Mouse (Mus musculus) NIH3T3 (cell line): ENCODE measurements around the gene Chrna9.
A peak's percentile ranks its signal among the peaks of the same experiment; 100 is the strongest.
"Not testable (repeated sequence)": the region's sequence is repeated elsewhere in the genome, so short reads cannot be mapped to it uniquely, and the experiment has no call there.

Experiments
- DNase-seq: peaks from one replicate; pipeline ENCODE4 v3.0.0-alpha.2; 2012; ENCODE audit warnings: low read depth

Gene Chrna9

DNA sequence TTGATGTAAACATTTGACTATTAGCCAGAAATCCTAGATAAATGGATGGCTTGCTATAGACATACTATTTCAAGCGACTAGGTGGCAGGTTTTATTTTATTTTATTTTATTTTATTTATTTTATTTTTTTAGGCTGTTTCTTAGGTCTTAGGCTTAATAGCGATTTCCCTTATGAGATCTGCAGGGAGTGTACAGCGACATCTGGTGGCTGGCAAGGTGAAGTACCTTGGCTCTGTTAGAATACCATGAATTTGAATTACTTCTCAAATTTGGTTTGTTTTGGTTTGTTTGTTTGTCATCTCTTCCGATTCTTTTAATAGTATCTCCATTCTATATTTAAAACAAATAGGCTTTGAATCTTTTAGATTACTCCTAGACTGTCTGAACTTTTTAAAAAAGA is 23.9 kb downstream of the Chrna9 start:
- DNase-seq, result peak; percentile 85

DNA sequence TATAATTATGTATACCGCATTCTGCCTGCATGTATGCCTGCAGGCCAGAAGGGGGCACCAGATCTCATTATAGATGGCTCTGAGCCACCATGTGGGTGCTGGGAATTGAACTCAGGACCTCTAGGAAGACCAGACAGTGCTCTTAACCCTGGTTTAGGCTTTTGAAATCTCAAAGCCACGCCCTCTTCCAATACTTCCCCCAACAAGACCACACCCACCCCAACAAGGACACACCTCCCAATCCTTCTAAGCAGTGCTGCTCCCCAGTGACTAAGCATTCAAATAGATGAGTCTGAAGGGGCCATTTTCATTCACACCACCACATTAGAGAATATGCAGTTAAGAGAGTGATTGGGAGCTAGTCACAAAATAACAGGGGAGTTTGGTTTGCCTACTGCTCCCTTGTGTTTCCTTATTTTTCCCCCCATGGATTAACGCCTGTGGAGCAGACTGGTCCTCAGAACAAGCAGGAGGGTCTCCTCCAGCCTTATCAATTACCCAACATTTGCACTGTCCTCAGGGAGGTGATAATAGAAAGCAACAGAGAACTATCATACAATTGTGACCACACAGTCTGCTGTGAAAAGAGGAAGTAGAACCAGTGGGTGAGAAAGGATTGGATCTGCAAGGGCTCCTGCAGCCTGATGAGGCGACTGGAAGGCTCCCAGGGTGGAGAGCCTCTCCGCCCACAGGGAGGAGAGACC is 25.3 kb downstream of the Chrna9 start:
- DNase-seq, result no peak

DNA sequence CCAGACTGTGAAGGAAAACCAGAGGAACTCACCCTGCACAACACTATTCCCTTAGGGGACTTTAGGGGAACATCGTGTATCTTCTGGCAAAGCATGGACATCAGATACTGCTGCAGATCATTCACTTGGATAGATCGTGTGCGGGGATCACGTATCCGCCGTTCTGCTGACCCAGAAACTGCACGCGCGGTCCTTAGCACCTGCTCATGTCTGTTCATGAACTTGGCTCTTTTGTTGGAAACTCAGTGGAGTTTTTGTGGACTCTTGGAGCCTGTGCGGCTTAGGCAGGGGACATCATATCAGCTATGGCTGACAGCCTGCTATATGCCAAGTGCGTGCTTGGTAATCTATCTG is 25.9 kb downstream of the Chrna9 start:
- no peak for DNase-seq

DNA sequence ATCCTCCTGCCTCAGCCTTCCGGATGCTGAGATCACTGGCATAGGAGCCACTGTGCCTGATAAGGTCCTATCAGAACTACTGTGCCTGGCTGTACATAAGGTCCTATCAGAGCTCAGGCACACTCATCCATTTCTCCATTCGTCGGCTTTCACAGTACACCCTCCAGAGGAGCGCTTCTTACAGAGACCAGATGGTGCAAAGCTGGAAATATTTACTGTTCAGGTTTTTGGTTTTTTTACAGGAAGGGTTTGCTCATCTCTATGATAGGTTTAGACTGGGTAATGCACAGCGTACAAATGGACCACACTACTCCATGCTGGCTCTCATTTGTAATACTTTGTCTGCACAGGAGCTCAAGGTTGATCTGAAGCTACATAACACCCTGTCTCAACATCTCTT is 28.6 kb downstream of the Chrna9 start:
- DNase-seq, result no peak

DNA sequence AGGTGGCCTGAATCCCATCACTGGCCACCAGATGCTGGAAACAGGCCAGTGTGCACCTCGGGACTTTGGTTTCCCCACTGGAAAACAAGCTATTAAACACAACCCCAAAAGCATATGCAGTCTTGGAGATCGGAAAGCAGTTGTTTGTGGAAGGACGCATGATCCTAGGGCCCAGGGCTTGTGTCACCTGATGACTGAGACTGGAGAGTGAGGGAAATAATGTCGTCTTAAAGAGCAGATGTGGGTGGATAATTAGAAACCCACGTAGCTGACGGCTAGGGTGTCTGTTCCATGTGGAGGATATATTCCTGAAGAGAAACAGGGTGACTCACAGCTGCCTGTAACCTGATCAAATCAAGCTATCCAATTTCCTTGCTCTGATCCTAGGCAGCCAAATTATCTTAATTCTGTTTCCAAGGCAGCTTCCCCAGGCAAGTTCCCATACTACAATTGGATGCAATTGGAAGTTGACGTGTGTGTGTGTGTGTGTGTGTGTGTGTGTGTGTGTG is 31.1 kb downstream of the Chrna9 start:
- peak; percentile 48 for DNase-seq

DNA sequence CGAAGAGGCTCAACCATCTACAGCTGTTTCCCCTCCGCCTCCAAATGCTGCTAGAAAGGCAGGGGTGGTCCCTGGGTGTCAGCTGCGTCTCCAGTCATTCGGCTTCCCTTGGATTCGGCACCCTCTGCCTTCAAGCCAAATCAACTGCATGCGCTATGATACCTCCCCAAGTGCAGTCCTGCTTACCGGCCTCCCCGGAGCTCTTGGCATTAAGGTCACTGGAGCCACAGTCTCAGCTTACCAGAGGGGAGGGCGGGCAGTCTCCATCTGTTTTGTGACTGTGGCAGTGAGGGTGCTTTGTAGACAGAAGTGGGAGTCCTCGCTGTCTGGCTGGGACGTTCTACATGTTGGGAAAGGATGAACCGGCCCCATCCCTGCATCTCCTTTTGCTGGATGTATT is 32.4 kb downstream of the Chrna9 start:
- no peak for DNase-seq

DNA sequence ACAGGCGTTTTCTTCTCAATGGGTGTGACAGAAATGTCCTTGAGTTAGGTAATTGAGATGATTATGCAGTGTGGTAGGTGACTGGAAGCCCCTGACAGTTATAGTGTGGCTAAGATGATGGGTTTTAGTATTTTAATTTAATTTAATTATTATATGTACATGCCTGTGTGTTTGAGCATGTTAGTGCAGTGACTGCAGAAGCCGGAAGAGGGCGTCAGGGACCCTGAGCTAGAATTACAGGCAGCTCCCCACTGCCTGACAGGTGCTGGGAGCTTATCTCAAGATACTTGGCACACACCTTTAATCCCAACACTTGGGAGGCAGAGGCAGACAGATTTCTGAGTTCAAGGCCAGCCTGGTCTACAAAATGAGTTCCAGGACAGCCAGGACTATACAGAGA is 33.3 kb downstream of the Chrna9 start:
- no peak for DNase-seq

DNA sequence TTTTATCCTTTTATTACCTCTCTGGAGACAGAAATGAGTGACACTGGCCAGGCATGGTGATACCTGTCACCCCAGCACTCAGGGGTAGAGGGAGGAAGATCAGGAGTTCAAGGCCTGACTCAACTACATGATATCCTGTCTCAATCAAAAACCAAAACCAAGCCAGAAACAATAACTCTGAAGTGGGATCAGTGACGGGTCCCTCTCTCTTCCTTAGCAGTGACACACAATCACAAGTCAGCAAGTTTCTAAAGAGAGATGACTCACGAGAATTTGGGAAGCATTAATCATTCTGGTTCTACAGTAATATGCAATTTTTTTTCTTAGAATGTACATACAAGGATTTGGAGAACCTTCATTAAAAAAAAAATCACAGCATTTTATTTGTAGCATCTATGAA is 38.5 kb downstream of the Chrna9 start:
- peak; percentile 71 for DNase-seq

DNA sequence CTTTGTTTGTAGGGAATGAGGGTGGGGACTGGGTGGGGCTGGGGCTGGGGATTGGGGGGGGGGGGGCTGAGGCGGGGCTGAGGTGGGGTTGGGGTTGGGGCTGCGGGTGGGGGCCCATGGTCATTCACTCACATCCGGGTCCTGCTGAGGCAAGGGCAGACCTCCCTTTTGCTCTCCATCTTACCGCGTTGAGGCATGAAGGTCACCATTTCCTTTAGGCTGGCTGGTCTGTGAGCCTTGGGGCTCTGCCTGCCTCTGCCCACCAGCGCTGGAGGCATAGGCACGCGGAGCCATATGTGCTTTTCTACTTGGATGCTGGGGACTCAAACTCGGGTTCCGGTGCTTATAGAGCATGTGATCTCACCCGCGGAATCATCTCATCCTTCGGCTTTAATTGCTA is 41.0 kb downstream of the Chrna9 start:
- no peak for DNase-seq

DNA sequence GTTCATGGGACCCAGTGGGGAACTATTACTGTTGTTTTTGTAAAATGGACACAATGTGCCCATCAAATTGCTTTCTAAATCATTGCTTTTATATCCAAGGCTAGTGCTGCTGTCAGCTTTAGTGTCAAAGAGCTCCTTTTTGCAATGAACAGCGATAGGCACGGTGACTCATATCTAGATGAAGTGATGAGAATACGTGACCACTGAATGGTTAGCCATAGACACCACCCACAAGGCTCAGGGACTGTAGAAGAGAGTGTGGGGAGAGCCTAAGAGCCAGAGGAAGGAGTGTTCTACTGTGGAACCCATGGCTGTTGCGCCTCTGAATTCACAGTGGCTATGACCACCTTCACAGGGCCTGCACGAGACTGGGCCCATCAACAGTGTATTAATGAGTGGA is 51.7 kb downstream of the Chrna9 start:
- DNase-seq, result no peak

DNA sequence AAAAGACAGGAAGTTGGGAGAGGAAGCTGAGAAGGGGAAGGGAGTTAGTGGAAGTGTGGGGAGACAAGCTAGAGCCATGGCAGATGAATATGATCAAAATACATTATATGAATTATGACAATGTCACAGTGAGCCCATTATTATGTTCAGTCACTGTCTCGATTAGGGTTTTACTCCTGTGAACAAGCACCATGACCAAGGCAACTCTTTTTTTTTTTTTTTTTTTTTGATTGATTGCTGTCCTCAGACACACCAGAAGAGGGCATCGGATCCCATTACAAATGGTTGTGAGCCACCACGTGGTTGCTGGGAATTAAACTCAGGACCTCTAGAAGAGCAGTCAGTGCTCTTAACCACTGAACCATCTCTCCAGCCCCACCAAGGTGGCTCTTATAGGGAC is 52.3 kb downstream of the Chrna9 start:
- not testable (repeated sequence) for DNase-seq

DNA sequence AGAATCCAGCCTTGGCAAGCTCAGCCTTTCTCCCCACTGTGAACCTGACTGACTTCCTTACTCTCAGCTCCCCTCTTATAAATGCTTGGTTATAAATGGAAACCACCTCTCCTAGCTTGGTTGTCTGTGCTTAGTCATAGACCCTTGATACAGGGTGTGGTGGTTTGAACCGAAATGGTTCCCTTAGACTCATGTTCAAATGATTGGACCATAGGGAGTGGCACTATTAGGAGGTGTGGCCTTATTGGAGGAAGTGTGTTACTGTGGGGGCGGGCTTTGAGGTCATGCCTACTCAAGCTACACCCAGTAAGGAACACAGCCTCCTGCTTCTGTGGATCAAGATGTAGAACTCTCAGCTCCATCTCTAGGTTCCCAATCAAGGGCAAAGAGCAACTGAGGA is 56.5 kb downstream of the Chrna9 start:
- DNase-seq, result peak; percentile 53

DNA sequence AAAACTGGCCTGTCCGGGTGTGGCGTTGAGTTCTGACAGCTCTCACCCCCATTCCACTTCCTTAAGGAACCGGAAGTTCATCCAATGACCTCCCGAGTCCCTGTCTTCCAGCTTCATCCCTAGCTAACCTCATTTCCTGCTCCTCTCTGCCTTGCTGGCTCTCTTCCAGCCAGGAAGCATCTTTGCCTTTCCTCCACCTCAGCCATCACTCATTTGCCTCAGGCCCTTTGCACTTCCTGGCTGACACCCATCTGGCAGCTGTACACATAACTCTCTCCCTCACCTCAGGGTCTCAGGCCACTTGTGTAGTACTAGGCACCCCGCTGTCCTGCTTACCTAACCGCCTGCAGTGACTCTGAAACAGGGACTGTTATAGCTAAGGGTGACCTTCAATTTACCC is 59.9 kb downstream of the Chrna9 start:
- DNase-seq, result no peak

DNA sequence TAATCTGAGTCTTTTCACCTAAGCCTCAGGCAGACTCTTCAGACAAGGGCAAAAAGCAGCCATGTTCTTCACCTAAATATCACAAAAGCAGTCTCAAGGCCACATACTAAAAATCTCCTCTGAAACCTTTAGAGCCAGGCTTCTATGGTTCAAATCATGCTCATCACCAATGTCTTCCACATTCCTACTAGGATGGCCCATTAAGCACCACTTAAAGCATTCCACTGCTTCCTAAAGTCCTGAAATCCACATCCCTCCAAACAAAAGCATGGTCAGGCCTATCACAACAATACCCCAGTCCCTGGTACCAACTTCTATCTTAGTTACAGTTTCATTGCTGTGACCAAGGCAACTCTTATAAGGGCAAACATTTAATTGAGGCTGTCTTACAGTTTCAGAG is 63.1 kb downstream of the Chrna9 start:
- DNase-seq, result no peak

DNA sequence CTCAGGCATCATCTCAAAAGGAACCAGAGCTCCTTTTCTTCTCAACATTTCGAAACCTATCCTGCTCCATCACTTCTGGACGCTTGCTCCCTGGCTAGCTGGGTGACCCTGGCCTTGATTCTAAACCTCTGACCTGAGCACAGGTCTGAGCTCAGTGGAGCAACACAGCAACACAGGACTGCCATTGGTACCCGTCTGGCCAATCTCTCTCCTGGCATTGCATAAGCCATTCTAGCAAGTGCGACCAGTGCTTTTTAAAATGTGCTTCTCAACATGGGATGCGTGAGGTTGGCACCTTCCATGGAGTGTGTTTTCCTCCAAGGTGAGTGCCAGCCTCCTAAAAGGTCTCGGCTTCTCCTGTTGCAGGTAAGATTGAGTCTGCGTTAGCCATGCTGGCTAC is 64.4 kb downstream of the Chrna9 start:
- no peak for DNase-seq

DNA sequence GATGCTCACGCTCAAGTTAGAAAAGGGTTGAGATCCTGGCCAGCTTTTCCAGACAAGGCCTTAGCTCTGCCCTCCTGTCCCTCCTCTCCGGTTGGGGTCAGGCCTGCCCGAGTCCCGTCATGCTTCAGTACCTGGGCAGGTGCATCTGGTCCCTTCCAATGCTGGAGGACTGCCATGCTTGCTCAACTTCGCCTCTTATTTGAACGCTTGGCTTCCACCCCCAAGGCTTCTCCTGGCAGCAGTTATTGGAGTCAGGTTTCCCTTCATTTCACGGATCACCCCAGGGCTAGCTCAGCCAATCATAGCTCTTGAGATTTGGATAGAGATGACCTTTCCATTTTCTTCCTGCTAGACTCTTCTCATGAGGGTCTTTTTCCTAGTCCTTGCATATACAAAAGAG is 65.4 kb downstream of the Chrna9 start:
- peak; percentile 30 for DNase-seq

DNA sequence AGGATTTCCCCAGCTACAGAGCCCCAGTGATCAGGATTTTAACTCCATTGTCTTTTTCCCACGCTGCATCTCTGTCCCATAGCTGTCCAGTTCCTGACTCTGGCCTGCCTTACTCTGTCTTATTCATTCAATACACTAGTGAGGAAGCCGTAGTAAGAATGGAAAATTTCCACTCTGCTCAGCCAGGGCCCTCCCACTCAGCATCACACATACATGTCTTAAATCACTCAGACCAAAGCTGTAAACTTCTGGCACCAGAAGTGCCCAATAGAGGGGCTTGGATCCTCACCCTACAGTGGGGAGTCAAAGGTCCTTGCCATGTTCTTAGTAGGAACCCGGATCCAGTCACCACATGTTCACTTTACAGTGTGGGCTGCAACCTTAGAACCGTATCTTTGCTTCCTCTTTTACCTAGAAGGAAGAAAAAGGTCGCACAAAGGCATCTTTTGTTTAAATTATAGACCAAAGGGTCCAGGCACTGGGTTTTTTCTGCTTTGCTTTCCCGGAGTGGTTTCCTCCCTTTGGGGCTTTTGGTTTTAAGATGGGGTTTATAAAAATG is 65.9 kb downstream of the Chrna9 start:
- peak; percentile 42 for DNase-seq

DNA sequence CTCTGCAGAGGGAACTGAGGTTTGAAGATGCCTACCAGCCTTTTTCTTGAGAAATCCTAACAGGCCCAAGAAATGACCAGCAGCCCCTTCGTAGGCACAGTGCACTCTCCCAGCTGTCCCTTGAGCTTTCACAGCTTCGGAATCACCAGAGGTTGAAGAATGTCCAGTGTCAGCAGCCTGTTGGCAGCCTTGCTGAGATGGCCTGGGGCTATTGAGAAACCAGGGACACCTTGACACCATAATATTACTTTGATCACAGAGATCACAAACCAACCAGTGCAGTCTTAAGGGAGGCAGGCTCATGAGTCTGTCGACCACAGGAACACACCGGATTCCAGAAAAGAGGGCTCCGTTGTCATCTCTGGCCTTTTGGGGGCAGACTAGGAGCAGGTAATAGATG is 66.5 kb downstream of the Chrna9 start:
- DNase-seq, result no peak

DNA sequence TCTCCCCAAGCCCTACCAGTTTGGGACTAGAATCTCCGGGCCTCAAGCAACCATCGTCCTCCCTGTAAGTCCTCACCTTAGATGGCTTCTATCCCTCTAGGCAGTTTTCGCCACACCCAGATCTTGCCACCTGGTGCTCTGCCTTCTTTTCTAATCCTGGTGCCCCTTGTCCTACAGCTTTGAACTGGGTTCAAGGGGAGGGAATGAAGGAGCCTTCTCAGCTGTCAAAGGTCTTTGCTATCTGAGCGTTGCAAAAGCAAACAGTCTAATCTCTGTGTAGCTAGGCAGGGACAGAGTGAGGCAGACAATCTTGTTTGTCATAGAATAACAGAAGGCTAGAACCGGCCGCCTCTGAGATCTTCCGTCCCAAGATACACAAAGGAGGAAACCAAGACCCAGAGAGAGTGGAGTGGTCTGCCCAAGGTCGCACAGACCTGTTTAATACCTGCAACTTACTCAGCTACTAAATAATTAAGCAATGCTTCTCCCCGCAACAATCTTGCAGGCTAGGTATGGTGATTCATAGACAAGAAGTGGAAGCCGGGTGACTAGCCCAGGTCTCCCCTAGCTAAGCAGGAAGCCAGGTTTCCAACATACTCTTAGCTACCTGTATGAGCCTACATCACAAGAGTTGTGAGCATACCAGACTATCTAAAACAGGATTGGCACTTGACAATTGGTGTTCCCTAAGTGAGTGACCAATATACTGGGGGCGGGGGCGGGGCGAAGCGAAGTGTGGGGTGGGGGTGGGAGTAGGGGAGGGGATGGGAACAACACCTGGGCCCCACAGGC is 69.6 kb downstream of the Chrna9 start, which contains the start of gene 9130230L23Rik:
Gene 9130230L23Rik (minus strand): TSS at position 152 of the 792 bp plus-strand sequence.
- DNase-seq, result no peak

DNA sequence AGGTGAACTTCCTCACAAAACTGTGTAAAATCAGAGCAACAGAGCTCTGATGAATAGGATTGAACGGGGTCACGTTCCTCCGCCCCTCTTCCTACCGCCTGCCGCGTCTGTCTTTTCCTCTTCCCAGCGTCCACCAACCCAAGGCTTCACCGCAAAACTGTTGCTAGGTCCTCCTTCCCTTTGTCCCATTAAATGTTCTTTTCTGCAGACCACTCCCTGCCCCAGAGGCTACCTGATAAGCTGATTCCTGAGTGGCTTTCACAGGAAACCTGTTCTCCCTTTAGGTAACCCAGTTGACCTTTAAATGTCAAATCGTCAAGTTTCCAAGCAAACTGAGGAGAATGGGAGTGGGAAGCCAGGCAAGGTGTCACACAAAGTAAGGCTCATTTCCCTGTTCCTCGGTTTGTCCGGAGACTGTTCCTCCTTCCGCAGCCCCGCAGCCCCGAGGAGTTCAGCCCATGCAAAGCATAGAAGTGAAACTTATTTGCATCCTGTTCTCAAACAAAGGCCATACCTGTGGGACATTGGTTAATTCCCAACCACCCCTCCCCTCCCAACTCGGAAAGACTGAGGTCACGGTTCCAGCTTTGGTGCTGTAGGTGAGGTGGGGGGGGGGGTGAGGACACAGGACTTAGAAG is 70.4 kb downstream of the Chrna9 start:
- DNase-seq, result no peak

DNA sequence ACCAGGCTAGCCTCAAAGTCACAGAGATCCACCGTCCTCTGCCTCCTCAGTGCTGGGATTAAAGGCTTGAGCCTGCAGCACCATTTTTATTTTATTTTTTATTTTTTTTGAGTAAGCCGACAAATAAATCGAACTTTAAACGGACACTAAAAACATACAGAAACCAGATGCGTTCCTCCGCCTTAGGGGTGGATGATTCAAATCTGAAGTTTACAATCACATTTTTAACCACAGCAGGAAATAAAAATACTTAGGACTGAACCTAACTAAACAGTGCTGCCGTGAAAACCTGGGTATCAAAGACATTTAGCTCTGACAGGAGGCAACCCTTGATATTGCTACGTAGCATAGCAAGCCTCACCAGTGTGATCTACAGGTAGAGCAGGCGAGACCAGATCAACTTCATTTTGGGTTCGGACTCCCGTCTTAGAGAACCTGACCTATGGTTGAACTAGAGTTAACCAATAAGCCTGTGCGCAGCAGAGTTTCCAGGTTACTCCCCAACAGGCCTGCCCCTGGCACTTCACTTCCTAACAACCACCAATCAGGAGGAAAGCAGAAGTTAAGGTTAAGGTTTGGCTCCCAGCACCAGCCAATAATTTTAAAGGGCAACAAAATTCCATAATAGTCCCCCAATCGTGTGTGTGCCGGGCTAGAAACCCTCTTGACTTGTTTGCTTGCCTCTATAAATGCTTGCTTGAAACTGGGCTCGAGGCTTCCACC is 73.7 kb downstream of the Chrna9 start:
- DNase-seq, result no peak

DNA sequence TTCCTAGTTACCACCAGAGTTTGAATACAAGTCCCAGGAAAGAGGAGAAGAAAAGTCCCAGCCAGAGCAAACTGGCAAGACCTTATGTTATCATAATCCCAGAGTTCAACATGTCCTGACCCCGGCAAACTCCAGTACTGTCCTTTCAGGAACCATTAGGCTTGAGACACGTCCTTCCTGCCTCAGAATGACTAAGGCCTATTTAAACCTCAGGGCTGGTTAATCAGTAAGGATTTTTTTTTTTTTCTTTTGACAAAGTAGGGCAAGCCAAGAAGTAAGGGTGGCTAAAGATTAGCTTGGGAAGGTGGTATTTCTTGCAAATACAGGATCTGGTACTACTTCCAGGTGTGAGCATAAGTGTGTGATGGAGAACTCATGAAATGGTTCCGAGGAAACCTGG is 79.3 kb downstream of the Chrna9 start:
- no peak for DNase-seq
